Mouse (Mus musculus) hindbrain, postnatal 0 days (tissue): ENCODE measurements around the gene Cldn17. TPM values are rescaled to one million over a fixed set of nuclear protein-coding genes. Genes with fewer than 3 reads are reported as not detected.

Experiments
- ATAC-seq: fragments of 200-750 bp; cut with Nextera tagmentation; 2 replicates; pipeline ENCODE4 v1.8.0; 2017; ENCODE audit warnings: mild to moderate bottlenecking, moderate TSS enrichment, moderate library complexity
- DNase-seq: peaks from one replicate; pipeline ENCODE4 v3.0.0-alpha.2; 2015; ENCODE audit warnings: low spot score
- H3K27ac ChIP-seq: fragments of 300-500 bp; sonication (generic); 2 replicates; pipeline ENCODE4 v1.5.1; 2014; ENCODE audit warnings: mild to moderate bottlenecking
- H3K27me3 ChIP-seq: fragments of 300-500 bp; sonication (generic); 2 replicates; pipeline ENCODE4 v1.6.1; 2014; ENCODE audit warnings: low read length, mixed read lengths; ENCODE audit not compliant: insufficient read depth
- H3K36me3 ChIP-seq: fragments of 300-500 bp; sonication (generic); 2 replicates; pipeline ENCODE4 v1.6.1; 2014; ENCODE audit warnings: low read length, mixed read lengths; ENCODE audit not compliant: insufficient read depth
- H3K4me1 ChIP-seq: fragments of 300-500 bp; sonication (generic); 2 replicates; pipeline ENCODE4 v1.6.1; 2014; ENCODE audit warnings: antibody characterized with exemption, low read length, mixed read lengths; ENCODE audit not compliant: insufficient read depth
- H3K4me2 ChIP-seq: fragments of 300-500 bp; sonication (generic); 2 replicates; pipeline ENCODE4 v1.6.1; 2014; ENCODE audit warnings: low read depth, mild to moderate bottlenecking, low read length, moderate library complexity, mixed read lengths
- H3K4me3 ChIP-seq: fragments of 300-500 bp; sonication (generic); 2 replicates; pipeline ENCODE4 v1.5.1; 2014; ENCODE audit warnings: low read length
- H3K9ac ChIP-seq: fragments of 300-500 bp; sonication (generic); replicated peaks from 2 replicates; pipeline ENCODE4 v1.6.1; 2014; ENCODE audit warnings: mild to moderate bottlenecking, low read length, moderate library complexity, mixed read lengths
- H3K9me3 ChIP-seq: fragments of 300-500 bp; sonication (generic); 2 replicates; pipeline ENCODE4 v1.6.1; 2016; ENCODE audit warnings: low read length, mixed read lengths
- CTCF ChIP-seq: IDR thresholded peaks from 2 replicates; pipeline ENCODE4 v1.5.1; 2016; ENCODE audit warnings: antibody characterized with exemption, control low read depth, low read depth
- WGBS: fragments of 180-500 bp; shearing (Covaris S2); extraction: QIAGEN DNeasy Blood & Tissue Kit; methylation state at CpG from one replicate; pipeline ENCODE4 v1.1.7; 2014; 5-methylcytosine and 5-hydroxymethylcytosine counted together
- polyA plus RNA-seq: library from polyadenylated mRNA; unstranded; fragments of >200 nt; fragmentation: Nextera tagmentation; extraction: Ambion mirVana; gene quantifications from 2 replicates; pipeline ENCODE4 v1.2.1, GENCODE M21; 2015
- total RNA-seq: library from RNA; depleted of rRNA; stranded (reverse); fragments of >200 nt; gene quantifications from 2 replicates; pipeline ENCODE4 v1.2.3, GENCODE M21; 2014; rRNA removed

Gene Cldn17
- total and polyA plus RNA-seq, 2 experiments from 2014 or later: not detected

GRCm38 (mm10) chr16:88480011-88480774 is 26.6 kb downstream of the Cldn17 start:
- Histone ChIP-seq H3K27ac (no peak overlapping the region), H3K36me3 (no peaks in the 10 kb centered on the region), H3K27me3 (no peaks in the 10 kb centered on the region), H3K4me1 (no peaks in the 10 kb centered on the region), H3K9ac (no peak overlapping the region), H3K4me2 (no peak overlapping the region), H3K4me3 (no peak overlapping the region), H3K9me3 (no peaks in the 10 kb centered on the region)
- no peak for TF ChIP-seq CTCF
- DNase-seq: no peak
- 84% methylated on average over 3 of the region's 3 CpGs for WGBS
- no peak for ATAC-seq

GRCm38 (mm10) chr16:88463235-88463634 is 43.5 kb downstream of the Cldn17 start:
- Histone ChIP-seq H3K4me3 (no peak overlapping the region), H3K4me1 (no peaks in the 10 kb centered on the region), H3K27ac (no peak overlapping the region), H3K9ac (no peak overlapping the region), H3K9me3 (no peaks in the 10 kb centered on the region), H3K4me2 (no peak overlapping the region), H3K36me3 (no peaks in the 10 kb centered on the region), H3K27me3 (no peaks in the 10 kb centered on the region)
- no peak for ATAC-seq
- WGBS: 89% methylated on average over 3 of the region's 3 CpGs
- DNase-seq: no peak
- no peak for TF ChIP-seq CTCF

Other genes with a start within 250 kb of the Cldn17 start
- 30.4 and 34.6 TPM in 2 replicates for gene Grik1, start 216.7 kb downstream of the Cldn17 start, total RNA-seq
- gene Grik1, start 216.7 kb downstream of the Cldn17 start, polyA plus RNA-seq: 34.3 and 34.5 TPM in 2 replicates
- not detected in 2 replicates for gene Cldn8, start 56.2 kb upstream of the Cldn17 start, total RNA-seq
- not detected in 2 replicates for gene Cldn8, start 56.2 kb upstream of the Cldn17 start, polyA plus RNA-seq
- gene Krtap24-1, start 105.3 kb upstream of the Cldn17 start, total RNA-seq: not detected in 2 replicates
- gene Krtap24-1, start 105.3 kb upstream of the Cldn17 start, polyA plus RNA-seq: not detected in 2 replicates
- not detected in 2 replicates for gene 2310079G19Rik, start 120.7 kb upstream of the Cldn17 start, total RNA-seq
- gene 2310079G19Rik, start 120.7 kb upstream of the Cldn17 start, polyA plus RNA-seq: not detected in 2 replicates
- not detected in 2 replicates for gene Krtap26-1, start 140.8 kb upstream of the Cldn17 start, total RNA-seq
- gene Krtap26-1, start 140.8 kb upstream of the Cldn17 start, polyA plus RNA-seq: not detected in 2 replicates
- not detected in 2 replicates for gene Krtap27-1, start 164.7 kb upstream of the Cldn17 start, total RNA-seq
- gene Krtap27-1, start 164.7 kb upstream of the Cldn17 start, polyA plus RNA-seq: not detected in 2 replicates
- not detected in 2 replicates for gene 2310061N02Rik, start 201.0 kb upstream of the Cldn17 start, total RNA-seq
- gene 2310061N02Rik, start 201.0 kb upstream of the Cldn17 start, polyA plus RNA-seq: not detected in 2 replicates
- gene Krtap13-1, start 221.9 kb upstream of the Cldn17 start, total RNA-seq: not detected in 2 replicates
- not detected in 2 replicates for gene Krtap13-1, start 221.9 kb upstream of the Cldn17 start, polyA plus RNA-seq
- not detected in 2 replicates for gene Krtap13, start 244.7 kb upstream of the Cldn17 start, total RNA-seq
- not detected in 2 replicates for gene Krtap13, start 244.7 kb upstream of the Cldn17 start, polyA plus RNA-seq